Mouse (Mus musculus): ENCODE measurements around the gene Il34.

Il34 gene

DNA sequence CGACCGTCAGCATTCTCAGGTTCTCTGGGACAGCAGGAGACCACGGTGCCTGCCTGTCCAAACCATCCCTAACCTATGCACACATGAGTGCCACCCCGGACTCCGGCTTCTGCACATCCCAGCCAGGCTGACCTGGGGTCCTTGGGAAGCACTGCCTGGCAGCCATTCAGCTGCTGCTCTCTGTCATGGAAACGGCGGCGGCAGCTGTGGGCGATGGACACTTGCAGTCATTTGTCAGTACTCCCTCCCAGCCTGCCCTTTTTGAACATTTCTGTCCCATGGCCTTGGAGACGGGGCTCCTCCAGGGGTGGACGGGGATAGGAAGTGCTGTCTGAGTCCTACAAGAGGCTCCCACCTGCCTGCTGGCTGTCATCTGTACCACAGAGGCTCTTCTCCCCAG, 97.3 kb downstream of the Il34 start:
- no peak for DNase-seq (ENCODE audit: low spot score)

DNA sequence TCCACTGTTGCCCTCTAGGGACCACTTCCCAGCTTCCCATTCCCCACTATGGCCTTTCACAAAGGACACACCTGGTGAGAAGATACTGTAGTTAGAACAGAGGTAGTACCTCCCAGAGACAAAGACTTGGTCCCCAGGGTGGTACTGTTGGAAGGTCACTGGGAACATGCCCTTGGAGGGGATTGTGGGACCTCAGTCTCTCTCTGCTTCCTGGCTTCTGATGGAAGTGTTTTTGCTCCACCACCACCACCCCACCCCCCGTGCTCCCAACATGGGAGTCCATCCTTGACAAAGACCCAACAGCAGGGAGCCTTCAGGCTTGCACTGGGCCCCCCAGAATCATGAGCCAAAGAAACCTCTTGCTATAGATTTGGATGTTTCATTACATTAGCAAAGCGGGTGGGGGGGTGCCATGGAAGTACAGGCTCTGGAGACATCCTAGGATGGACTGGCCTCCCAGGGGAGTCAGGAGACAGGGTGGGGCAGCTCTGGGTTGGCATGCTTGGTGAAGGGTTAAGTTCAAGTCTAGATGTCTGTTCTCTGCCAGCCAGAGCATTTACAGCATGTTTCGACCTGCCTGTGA, 99.3 kb downstream of the Il34 start:
- DNase-seq (ENCODE audit: low spot score) = no peak

DNA sequence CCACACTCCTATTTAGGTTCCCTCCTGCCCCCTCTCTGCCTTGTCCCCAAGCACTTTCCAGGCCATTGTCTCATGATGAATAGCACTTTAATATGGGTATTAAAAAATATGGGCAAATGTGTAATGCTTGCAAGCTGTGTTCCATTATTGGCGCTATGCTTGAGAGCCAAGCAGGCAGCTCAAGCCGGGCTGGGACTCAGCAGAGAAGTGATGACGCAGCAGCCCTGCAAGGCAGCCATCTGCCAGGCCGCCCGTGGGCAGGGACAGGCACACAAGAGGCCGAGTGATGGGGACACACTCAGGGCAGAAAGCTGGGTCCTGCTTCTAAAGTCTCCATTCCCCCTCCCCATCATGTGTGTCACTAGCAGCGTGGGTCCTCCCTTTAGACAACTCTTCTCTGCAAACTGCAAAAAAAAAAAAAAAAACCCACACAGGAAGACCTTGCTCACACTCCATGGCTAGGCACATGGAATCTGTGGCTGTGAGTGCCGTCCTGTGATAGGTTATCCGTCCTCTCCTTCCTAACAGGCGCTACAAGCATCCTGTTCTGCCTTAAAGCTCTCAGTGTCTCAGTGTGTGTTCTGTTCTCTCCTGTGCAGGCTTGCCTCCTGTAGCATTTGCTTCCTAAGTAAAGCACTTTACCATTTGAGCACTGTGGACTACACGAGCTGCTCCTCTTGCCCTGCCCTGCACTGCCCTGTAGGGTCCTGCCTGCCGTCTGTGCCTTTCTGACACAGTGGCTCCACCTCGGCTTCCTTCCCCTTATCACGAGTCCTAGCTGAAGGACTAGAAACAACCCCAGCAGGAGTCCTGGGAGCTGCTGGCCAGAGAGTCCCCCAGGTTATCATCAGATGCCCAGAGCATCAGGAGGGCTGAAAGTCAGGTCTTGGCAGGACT, 100.1 kb downstream of the Il34 start:
- no peak for DNase-seq (ENCODE audit: low spot score)

DNA sequence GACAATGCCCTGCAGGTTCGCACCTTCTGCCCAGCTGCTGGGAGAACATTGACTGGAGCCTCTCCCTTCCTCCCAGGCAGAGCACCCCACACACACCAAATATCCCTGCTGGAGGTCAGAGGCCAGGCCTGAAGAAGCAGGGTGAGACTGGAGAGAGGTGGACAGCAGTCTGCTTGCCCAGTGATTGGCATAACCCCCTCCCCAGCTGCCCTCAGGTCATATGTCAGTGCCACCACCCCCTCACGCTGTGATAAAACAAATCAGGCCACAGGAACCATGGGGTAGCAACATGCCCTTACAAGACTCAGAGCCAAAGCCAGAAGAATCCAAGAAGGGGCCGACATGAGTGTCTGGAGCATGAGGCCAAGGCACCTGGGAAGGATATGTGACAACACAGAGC, 101.6 kb downstream of the Il34 start:
- no peak for DNase-seq (ENCODE audit: low spot score)

DNA sequence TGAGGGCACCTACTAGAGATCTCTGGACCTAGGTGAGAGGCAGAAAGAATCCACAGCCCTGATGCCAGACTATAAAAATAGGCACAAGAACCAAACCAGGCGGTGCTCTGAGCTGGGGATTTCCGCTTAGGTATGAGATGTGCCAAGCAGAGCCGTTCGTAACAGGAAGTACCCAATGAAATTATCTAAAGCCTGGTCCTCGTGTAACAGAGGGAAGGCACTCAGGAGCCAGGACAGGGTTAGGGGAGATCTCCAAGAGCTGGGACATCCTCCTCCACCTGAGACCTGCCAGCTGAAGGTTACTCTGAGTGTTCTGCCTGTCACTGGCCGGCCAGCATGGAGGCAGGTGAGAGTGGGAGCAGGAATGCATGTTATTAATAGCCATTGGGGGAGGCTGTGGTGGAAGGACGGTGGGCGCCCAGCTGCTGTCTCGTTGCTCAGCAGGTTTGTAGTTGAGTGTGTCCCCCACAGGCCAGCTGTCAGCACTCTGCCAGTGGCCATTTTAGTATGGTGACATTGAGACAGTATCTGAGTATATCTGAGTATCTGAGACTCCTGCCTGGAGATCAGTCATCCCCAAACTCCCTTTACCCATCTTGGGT, 102.2 kb downstream of the Il34 start:
- DNase-seq (ENCODE audit: low spot score) = no peak

DNA sequence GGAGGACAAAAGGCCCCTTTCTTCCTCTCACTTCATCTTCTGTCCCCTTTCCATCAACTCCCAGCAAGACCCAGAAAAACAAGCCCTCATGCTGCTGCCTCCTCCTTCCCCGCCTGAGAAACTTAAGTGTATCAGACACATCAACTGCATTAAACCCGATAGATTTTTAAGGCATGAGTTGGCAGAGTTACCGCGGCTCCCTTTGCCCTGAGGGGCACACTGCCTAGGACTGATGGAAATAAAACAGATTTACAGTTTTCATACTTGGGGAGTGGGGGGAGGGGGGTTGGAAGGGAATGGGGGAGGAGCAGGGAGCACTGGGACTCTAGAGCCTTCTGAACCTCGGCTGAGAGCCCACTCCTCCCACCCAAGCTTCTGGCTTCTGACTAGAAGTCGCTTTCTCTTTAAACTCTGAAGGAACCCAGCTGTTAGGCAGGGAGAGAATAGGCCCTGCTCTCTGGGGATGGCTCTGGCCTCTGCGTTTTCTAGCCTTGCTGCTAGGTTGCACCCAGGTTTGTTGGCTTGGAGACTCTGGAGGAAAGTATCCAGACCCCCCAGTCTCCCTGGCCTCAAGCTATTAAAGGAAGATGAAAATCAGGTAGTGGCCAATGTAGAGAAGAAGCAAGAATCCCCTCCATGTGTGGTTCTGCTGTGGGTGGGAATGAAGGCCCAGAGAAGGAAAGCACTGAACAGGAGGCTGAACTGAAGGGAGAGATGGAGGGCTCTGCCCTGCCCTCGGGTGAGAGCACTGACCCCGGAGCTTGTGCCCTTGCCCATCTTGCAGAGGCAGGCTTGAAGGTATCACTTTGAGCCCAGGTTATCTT, 102.9 kb downstream of the Il34 start:
- no peak for DNase-seq (ENCODE audit: low spot score)

DNA sequence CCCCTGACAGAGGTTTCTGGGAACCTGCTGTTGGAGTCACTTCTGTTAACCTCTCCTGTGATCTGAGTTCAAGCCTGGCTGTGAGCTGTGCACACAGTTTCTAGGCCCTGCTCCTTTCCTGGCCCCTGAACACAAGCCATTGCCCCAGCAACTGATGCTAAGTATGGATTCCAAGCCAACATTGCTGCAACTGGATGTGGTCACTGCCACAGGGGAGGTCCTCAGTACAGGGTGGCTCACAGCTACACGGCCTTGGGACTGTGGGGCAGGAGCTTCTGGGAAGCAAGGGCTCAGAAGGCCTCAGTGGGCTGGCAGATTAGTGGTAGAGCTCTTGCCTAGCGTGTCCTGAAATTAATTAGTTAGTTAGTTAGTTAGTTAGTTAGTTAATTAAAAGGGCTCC, 105.2 kb downstream of the Il34 start:
- no peak for DNase-seq (ENCODE audit: low spot score)

DNA sequence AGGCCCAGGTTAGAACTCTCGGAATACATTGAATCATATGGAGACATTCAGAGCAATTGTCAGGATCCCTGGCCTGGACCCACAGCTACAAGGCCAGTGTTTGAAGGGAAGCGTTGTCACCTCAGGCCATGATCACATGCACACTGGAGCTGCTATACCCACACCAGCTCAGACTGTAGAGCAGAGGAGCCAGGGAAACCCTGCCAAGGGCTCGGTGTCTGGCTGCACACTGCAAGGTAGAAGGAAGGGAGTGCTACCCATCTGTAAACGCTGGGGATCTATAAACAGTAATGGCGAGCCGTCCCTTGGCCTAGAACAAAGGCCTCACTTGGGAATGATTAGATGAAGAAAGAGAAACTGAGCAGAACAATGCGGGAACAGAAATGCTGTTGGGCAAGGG, 106.2 kb downstream of the Il34 start:
- no peak for DNase-seq (ENCODE audit: low spot score)

DNA sequence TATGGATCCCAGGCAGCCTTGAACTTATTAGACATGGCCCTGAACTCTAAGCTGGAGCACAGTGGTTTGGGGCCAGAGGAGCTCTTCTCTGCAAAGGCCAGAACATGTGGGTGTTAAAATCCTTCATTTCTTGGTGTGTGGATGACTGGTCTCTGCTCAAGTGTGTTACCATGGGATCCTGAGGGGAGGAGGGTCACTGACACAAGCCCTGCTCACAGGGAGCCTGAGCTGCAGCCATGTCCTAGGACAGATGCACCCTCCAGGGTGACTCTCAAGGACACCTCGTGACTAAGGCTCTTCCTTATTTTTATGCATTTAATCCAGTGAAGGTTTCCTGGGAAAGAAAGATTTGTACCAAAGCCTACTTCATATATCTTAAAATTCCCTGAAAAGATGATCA, 107.6 kb downstream of the Il34 start:
- DNase-seq (ENCODE audit: low spot score) = no peak

DNA sequence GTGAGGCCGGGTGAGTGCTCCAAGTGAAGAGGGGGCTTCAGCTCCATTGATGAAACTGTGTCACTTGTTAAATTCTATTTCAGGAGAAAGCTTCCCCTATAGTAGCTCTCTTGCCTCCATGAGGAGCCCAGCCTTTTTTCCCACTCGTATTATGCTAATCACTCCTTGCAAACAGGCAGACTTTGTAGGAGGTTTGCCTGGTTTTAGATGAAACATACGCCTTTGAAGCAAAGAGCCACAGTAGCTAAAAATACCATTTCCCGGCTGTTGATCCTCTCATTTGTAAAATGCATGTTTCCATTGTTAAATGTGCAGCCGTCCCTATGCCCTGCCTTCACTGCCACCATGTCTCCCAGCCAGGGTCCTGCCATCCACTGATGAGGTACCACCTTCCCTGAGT, 108.2 kb downstream of the Il34 start:
- no peak for DNase-seq (ENCODE audit: low spot score)

DNA sequence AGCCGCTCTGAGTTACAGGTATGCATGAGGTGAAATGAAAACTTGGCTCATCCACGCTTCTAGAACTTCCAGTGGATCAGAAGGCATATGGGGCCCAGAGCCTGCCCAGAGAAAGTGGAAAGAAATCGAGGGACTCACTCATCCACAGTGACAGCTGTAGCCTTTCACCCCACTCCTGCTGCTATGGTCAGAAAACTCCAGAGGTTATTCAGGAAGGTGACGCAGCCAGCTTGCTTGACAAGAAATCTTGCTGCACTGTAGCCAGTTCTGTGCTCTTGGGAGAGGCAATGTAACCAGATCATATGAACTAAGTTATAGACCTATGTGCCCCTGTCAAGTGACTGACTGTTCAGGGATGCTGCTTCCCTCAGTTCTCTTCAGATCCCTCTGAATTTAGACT, 109.7 kb downstream of the Il34 start:
- DNase-seq (ENCODE audit: low spot score) = no peak

DNA sequence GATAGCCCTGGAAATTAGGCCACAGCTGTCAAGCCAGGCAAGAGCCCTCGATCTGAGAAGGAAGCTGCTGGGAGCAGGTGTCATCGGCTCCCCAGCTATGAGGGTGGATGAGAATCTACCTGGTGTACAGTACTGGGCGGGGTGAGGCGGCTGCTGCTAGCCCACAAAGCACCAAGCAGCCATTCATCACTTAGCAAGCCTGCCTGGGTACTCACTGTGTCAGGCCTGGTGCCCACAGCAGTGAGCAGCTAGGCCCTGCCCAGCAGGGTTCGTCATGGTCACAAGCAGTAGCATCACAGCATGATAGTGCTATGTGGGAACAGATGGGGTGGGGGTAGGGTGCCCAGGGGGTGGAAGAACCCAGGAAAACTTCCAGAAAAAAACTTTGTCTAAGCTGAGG, 110.3 kb downstream of the Il34 start:
- DNase-seq (ENCODE audit: low spot score) = no peak

DNA sequence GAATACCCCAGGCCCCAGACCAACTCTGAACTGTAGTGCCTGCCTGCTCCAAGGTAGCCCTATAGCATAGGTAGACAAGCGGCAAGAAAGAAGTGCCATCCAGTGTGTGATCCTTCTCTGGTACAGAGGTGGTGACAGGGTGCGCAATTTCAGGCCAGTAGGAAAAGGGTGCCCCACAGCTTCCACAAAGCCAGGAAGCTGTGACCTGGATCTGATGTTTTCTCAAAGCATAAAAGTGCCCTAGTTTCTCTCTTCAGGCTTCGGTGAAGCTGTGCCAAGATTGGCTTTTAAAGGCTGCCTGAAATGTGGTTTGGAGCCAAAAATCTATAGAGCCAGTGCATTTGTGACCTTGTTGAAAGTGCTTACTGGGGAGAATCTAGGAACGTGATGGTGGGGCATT, 110.9 kb downstream of the Il34 start:
- DNase-seq (ENCODE audit: low spot score) = no peak

DNA sequence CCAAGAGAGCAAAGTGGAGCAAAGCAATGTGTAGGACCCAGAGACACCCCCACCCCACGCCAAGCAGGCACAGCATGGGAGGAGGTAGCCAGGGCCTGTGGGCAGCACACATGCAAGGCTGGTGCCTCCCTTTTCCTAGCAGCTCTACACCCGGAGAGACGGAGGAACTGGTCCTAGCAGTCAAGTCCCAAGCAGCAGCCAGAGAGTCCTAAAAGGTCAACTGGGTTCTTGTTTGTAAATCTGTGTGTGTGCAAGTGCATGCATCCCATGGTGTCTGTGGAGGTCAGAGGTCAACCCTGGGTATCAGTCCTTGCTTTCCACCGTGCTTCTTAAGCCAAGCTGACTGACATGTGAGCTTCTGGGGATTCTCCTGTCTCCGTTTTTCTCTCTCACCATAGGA, 111.5 kb downstream of the Il34 start:
- no peak for DNase-seq (ENCODE audit: low spot score)
